Mouse (Mus musculus) limb, embryonic 14.5 days (tissue): ENCODE data around the gene I0C0044D17Rik. TPM values are rescaled to one million over a fixed set of nuclear protein-coding genes. Genes with fewer than 3 reads are reported as not detected.
"Not testable (repeated sequence)": the region's sequence is repeated elsewhere in the genome, so short reads cannot be mapped to it uniquely, and the experiment has no call there.

Experiments
- ATAC-seq: fragments of 200-750 bp; cut with Nextera tagmentation; 2 replicates; pipeline ENCODE4 v1.8.0; 2017; ENCODE audit warnings: low read depth, moderate number of reproducible peaks, moderate TSS enrichment; ENCODE audit not compliant: low FRiP score
- DNase-seq: peaks from one replicate; pipeline ENCODE4 v3.0.0-alpha.2; 2015; ENCODE audit warnings: low spot score
- H3K27ac ChIP-seq: fragments of 300-500 bp; sonication (generic); replicated peaks from 2 replicates; pipeline ENCODE4 v1.5.1; 2014; ENCODE audit warnings: low read depth, mild to moderate bottlenecking, low read length, moderate library complexity, mixed read lengths
- H3K27me3 ChIP-seq: fragments of 300-500 bp; sonication (generic); 2 replicates; pipeline ENCODE4 v1.6.1; 2014; ENCODE audit warnings: low read length, mixed read lengths; ENCODE audit not compliant: control insufficient read depth, insufficient read depth
- H3K36me3 ChIP-seq: fragments of 300-500 bp; sonication (generic); 2 replicates; pipeline ENCODE4 v1.6.1; 2014; ENCODE audit warnings: mild to moderate bottlenecking, low read length, moderate library complexity, mixed read lengths; ENCODE audit not compliant: control insufficient read depth, insufficient read depth
- H3K4me1 ChIP-seq: fragments of 300-500 bp; sonication (generic); 2 replicates; pipeline ENCODE4 v1.6.1; 2014; ENCODE audit warnings: antibody characterized with exemption, low read length, mixed read lengths; ENCODE audit not compliant: control insufficient read depth, insufficient read depth
- H3K4me2 ChIP-seq: fragments of 300-500 bp; sonication (generic); replicated peaks from 2 replicates; pipeline ENCODE4 v1.6.1; 2014; ENCODE audit warnings: low read depth, mild to moderate bottlenecking, low read length, moderate library complexity; ENCODE audit not compliant: severe bottlenecking
- H3K4me3 ChIP-seq: fragments of 300-500 bp; sonication (generic); replicated peaks from 2 replicates; pipeline ENCODE4 v1.5.1; 2014; ENCODE audit warnings: low read length
- H3K9ac ChIP-seq: fragments of 300-500 bp; sonication (generic); 2 replicates; pipeline ENCODE4 v1.6.1; 2014; ENCODE audit warnings: mild to moderate bottlenecking, low read depth, low read length, moderate library complexity; ENCODE audit not compliant: severe bottlenecking
- H3K9me3 ChIP-seq: fragments of 300-500 bp; sonication (generic); 2 replicates; pipeline ENCODE4 v1.6.1; 2016; ENCODE audit warnings: low read length; ENCODE audit not compliant: control insufficient read depth
- POLR2A ChIP-seq: fragments of 200-500 bp; IDR thresholded peaks from 2 replicates; pipeline ENCODE4 v1.8.0; 2012; ENCODE audit warnings: inconsistent platforms, mild to moderate bottlenecking, moderate library complexity, borderline replicate concordance; ENCODE audit not compliant: insufficient read depth, insufficient read length; ENCODE audit errors: extremely low read depth
- WGBS: fragments of 180-500 bp; shearing (Covaris S2); extraction: QIAGEN DNeasy Blood & Tissue Kit; methylation state at CpG from one replicate; pipeline ENCODE4 v1.1.7; 2014; 5-methylcytosine and 5-hydroxymethylcytosine counted together
- polyA plus RNA-seq, 2 experiments: library from polyadenylated mRNA; depleted of rRNA in 1 of 2; stranded (reverse) in 1 of 2; unstranded in 1 of 2; fragments of >200 nt; fragmentation: Nextera tagmentation in 1 of 2; extraction: Ambion mirVana in 1 of 2; gene quantifications; 2 replicates each; pipeline versions ENCODE4 v1.2.1 to v1.2.3; 2012 to 2014

The I0C0044D17Rik gene
- not detected in 2 replicates for polyA plus RNA-seq (2012; rRNA removed)
- polyA plus RNA-seq (2014; fragmentation: Nextera tagmentation; extraction: Ambion mirVana): not detected in 2 replicates

- H3K4me1 ChIP-seq, ATAC-seq, H3K9ac ChIP-seq, H3K4me3 ChIP-seq, H3K36me3 ChIP-seq, H3K27me3 ChIP-seq, DNase-seq, H3K9me3 ChIP-seq, H3K27ac ChIP-seq, H3K4me2 ChIP-seq: not testable (repeated sequence)
- 96% methylated on average over 1 of the region's 1 CpGs for WGBS
These were observed at the start of gene I0C0044D17Rik for GRCm38 (mm10) chr4:98823740-98824139. Gene I0C0044D17Rik (minus strand): TSS chr4:98823840.

- DNase-seq (peak; percentile 87), ATAC-seq (peak; percentile 84)
- Histone ChIP-seq H3K36me3 (no peaks in the 10 kb centered on the region), H3K4me1 (no peaks in the 10 kb centered on the region), H3K9me3 (no peaks in the 10 kb centered on the region), H3K4me2 (no peak overlapping the region), H3K27ac (peak overlapping the region; percentile 65), H3K27me3 (no peaks in the 10 kb centered on the region), H3K4me3 (no peak overlapping the region), H3K9ac (no peak overlapping the region)
- 51% methylated on average over 14 of the region's 14 CpGs for WGBS
- no peak for TF ChIP-seq POLR2A
These were observed 42.0 kb upstream of the I0C0044D17Rik start for GRCm38 (mm10) chr4:98865386-98866237.

- DNase-seq (no peak), ATAC-seq (no peak)
These were observed 40.9 kb upstream of the I0C0044D17Rik start for GRCm38 (mm10) chr4:98864546-98864945.

GRCm38 (mm10) chr4:98864094-98864493 lies 40.5 kb upstream of the I0C0044D17Rik start:
- Histone ChIP-seq H3K36me3 (no peaks in the 10 kb centered on the region), H3K4me1 (no peaks in the 10 kb centered on the region), H3K4me3 (no peak overlapping the region), H3K27me3 (no peaks in the 10 kb centered on the region), H3K9ac (no peak overlapping the region), H3K27ac (no peak overlapping the region), H3K4me2 (no peak overlapping the region), H3K9me3 (no peaks in the 10 kb centered on the region)
- 64% methylated on average over 1 of the region's 2 CpGs for WGBS
- ATAC-seq: no peak
- no peak for TF ChIP-seq POLR2A
- DNase-seq: no peak

More at GRCm38 (mm10) chr4:98864546-98864945, 40.9 kb upstream of the I0C0044D17Rik start:
- Histone ChIP-seq H3K4me2 (no peak overlapping the region), H3K27ac (no peak overlapping the region), H3K36me3 (no peaks in the 10 kb centered on the region), H3K9ac (no peak overlapping the region), H3K4me1 (no peaks in the 10 kb centered on the region), H3K9me3 (no peaks in the 10 kb centered on the region), H3K27me3 (no peaks in the 10 kb centered on the region), H3K4me3 (no peak overlapping the region)
- no peak for TF ChIP-seq POLR2A
- 79% methylated on average over 3 of the region's 3 CpGs for WGBS

GRCm38 (mm10) chr4:98863451-98863850 lies 39.8 kb upstream of the I0C0044D17Rik start:
- no peak for TF ChIP-seq POLR2A
- H3K9me3 ChIP-seq: no peaks in the 10 kb centered on the region
- no peak overlapping the region for H3K4me3 ChIP-seq
- WGBS: 84% methylated on average over 2 of the region's 2 CpGs
- ATAC-seq (no peak), DNase-seq (no peak)
- no peak overlapping the region for H3K9ac ChIP-seq
- H3K27me3 ChIP-seq: no peaks in the 10 kb centered on the region
- no peaks in the 10 kb centered on the region for H3K4me1 ChIP-seq
- no peaks in the 10 kb centered on the region for H3K36me3 ChIP-seq
- H3K27ac ChIP-seq: no peak overlapping the region
- H3K4me2 ChIP-seq: no peak overlapping the region
